Mouse (Mus musculus): ENCODE measurements around the gene Camta1.

The Camta1 gene

DNA sequence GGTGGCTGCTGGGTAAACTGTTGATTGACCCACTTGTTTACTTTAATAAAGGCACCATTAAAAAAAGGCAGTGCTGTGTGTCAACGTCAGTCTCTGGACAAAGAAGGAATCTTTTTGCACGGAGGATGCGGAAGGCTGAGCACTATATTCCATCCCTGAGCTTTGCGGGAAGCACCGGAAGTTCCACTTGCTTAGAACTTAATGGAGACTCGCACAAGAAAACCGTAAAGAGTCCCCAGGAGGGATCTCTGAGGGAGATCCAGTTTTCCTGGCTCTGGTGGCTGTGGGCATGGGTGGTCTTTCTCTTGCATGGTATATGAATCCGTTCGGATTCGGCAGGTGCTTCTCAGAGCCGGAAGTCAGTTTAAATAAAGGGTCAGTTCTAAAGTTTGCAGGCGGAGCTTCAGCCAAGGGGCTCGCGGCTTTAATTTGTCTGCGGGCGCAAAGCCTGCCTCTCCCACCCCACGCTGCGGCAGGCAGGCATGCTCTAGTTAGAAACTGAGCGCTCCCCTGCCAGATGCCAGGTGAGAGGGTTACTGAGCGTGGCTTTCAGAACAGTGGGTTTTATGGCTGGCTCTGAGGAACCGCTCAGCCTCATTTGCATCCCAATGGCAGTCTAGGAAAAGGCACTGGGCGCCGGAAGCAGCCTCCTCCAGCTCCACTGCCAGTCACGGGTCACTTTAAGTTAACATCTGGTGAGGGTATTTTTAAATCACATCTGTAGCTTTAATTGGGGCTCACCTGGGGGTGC, 474.8 kb downstream of the Camta1 start:
- no peak for DNase-seq (ENCODE audit: low read depth, low spot score)

DNA sequence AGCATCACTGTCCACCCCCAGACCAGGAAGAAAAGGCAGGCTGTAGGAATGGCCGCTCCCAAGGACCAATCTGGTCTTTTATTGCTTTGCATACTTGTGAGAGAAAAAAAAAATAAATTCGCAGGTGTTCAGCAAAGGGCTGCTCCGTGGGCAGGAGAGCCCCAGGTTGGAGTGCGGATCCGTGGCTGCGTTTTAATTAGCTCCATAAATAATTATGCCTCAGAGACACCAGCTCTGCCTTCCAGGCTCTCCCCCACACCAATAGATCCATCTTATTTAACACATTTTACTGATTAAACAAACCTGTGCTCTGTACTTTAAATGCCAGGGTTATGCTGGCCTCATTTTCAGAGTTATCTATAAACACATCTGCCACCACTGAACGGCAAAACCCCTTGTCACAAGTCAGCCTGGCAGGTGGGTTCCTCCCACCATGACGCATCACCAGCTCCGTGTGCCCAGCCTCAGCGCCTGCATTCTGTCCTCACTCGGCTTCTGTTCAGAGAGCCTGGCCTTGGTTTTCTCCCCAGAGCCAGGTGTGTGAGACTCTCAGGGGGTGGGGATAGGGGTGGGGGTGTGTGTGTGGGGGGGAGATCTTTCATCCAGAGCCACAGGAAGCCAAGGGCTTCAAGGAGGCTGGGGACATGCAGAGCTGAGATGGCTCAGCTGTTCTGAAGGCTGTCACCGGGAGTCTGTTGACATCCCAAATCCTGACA, 475.5 kb downstream of the Camta1 start:
- DNase-seq (ENCODE audit: low read depth, low spot score), result no peak

DNA sequence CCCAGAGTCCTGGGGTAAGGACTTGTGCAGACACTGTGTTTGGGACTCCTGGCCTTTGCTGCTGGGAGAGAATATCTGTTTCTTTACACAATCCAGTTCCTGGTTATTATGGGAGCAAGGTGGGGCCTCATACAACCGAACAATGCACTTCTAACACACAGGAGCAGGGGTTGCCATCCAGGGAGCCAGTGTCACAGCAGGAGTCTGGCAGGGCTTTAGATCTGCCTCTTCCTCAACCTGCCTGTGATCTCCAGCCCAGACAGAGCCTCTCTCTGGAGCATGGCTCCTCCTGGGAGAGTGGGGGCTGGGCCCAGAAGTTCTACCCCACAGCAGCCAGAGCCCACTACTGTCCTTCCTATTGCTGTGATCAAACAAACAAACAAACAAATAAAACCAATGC, 483.9 kb downstream of the Camta1 start:
- DNase-seq (ENCODE audit: low read depth, low spot score), result no peak

DNA sequence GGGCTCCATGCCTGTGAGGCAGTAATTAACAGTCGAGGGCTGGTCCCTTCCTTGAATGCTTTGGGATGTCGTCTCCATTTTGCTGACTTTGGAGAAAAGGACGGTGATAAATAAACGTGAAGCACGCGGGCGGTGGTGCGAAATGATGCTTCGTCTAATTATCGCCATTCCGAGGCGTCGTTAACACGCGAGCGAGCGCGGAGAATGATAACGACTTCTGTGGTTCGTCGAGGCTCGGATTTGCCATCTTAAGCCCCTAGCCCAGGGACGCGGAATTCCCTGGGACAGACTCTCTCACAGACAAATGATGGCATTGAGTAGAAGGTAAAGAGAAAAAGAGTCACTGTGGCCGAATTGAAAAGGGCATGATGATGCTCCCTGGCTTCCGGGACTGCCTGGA, 485.4 kb downstream of the Camta1 start:
- no peak for DNase-seq (ENCODE audit: low read depth, low spot score)

DNA sequence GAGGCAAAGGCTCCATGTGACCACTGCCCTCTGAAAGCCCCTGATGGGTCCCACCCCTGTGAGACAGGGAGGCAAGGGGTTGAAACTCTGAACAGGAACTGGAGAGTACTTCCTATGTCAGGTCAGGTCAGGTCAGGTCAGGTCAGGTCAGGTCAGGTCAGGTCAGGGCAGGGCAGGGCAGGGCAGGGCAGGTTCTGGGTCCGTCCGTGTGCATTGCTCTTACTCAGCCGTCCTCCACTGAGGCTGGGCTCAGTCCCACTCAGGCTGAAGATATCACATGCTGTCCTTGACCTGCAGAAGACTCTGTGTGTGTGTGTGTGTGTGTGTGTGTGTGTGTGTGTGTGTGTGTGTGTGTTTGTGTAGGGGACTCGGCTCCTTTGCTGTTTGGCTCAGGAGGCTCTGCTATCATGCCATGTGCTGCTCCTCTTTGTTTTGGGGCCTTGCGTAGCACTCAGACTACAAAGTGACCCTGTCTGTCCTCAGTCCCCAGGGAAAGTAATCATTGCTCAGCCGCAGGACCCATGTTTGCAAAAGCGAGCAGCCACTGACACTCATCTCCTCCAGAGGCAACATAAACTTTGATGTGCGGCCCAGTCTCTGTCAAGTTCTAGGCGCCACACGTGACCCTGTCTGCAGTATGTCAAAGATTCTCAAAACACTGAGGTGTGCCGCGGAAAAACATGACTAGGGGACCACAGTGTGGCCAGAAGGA, 488.7 kb downstream of the Camta1 start:
- DNase-seq (ENCODE audit: low read depth, low spot score), result no peak

DNA sequence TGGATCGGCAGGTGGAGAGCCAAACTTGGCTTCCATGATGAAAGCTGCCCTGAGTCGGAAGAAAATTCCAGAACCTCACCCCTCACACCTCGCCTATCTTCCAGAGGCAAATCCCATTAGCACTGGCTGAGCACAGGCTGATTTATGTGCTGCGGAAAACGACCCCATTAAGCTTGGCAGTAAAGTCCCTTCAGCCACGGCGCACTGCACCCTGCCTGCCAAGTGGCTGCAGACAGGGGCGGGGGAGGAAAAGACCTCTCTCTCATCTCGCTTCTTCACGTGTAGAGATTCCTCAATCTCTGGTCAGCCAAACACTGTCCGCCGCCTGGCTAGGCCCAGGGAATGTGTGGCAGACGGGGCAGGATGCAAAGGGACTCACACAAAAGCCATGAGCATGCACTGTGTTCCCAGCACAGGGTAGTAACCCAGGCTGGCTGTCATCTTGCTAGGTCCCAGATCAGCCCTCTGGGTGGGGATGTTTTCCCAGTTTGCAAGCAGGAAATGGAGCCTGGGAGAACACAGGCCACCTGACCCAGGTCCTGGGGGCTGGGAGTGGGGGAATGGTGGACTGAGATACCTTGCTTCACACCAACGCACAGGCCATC, 494.6 kb downstream of the Camta1 start:
- no peak for DNase-seq (ENCODE audit: low read depth, low spot score)

DNA sequence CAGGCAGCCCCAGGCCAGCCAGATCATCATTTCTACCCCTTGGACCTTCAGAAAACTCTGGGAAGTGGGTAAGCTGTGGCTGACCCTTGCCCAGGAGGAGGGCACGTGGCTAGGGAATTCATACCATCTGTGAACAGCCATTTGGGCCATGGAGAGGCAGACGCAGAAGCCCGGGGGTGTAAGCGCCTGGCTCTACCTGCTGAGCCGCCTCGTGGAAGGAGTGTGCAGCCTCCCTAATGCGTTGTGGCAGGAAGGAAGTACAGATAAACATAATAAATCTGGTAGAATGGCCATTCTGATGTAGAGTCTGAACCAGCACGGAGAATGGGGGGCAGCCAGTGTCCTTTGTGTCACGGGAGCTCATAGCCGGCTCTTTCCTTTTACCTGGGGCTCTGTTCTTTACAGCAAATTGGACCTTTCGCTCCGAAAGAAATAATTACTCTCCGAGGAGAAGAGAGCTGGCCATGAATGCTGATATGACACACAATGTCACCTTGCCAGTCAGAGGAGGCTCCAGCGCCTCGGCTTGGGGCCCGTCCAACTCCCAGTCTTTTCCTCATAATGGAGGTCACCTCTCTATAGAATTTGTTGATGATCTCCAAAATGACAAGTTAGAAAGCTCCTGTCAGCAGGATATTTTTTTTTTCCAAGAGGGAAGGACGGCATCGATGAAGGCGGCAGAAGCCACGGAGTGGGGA, 500.6 kb downstream of the Camta1 start:
- DNase-seq (ENCODE audit: low read depth, low spot score), result no peak

DNA sequence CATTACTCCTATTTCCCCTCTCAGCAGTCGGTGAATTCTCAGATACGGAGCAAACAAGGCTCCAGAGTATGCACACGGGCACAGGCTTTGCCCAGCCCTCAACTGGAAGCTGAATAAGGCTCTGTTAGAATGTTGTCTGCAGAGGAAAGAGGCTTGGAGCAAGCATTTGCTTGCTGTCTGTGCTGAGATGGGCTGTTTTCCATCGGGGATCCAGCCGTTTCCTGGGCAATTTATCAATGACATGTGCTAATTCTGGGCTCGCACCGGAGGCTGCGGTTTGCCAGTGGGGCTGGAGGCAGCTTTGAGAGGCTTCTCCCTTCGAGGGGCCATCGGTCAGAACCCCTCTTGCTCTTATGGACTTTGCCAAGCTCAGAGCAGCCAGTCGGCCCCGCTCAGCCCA, 506.2 kb downstream of the Camta1 start:
- no peak for DNase-seq (ENCODE audit: low read depth, low spot score)

DNA sequence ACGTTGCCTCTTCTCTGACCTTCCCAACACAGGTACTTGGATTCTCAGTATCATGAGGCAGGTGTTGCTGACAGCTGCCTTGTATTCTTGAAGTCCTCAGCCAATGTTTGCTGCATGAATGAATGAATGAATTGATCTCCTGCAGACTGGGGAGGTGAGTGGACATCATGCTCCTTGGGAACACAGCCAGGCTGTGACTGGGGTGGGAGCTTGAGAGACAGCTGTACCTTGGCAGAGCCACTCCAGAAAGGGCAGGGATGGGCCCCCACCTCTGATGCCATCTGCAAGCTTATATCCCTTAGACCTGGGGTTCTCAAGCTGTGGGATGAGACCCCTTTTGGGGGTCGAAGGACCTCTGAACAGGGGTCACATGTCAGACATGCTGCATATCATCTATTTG, 508.9 kb downstream of the Camta1 start:
- DNase-seq (ENCODE audit: low read depth, low spot score), result no peak

DNA sequence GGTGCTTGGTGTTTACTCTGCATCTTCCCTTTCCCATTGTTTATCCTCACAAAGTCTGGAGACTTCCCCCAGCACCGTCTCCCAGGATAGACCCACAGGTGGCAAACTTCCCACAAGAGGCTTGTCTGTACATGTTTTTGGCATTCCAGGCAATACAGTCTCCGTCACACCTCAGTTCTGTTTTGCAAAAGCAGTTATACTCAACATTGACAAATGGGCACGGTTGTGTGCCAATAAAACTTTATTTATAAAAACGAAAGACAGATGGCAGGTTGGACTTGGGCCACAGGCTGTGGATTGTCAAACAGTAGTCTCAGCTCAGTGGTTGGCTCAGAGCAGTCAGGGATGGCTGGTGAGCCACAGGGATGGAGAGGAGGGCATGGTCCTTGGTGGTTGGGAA, 509.4 kb downstream of the Camta1 start:
- DNase-seq (ENCODE audit: low read depth, low spot score), result no peak

DNA sequence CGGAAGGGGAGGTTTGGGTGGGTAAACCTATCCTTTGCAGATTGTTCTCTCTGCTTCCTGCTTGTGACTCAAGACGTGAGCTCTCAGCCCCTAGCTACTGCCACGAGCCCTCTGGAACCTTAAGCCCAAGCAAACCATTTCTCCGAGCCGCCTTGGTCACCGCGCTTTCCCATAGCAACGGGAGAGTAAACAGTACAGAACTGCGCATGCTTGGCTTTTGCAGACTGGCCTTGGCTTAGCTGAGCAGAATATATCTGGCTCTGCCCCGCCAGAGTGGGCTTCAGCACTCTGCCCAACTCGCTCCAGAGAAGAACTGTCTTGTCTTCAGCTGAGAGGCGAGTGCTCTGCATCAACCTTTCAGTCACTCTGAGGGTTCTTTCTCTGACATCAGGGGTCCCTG, 509.9 kb downstream of the Camta1 start:
- no peak for DNase-seq (ENCODE audit: low read depth, low spot score)

DNA sequence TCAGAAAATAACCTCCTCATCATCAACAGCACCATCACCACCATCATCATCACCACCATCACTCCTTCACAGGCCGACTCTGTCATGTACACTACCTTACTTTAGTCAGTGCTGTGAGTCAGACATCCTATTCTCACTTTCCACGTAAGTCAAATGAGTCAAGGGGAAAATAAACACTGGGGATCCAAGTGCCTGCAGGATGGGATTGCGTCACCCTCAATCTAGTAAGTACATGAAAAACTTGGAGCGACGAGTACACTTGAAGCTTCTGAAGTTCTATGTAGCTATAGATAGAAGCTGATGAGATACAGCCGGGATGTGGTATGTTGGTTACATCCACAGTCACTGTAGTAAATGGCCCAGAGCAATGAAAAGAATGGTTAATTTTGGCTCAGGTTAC, 514.1 kb downstream of the Camta1 start:
- DNase-seq (ENCODE audit: low read depth, low spot score), result peak; percentile 83

DNA sequence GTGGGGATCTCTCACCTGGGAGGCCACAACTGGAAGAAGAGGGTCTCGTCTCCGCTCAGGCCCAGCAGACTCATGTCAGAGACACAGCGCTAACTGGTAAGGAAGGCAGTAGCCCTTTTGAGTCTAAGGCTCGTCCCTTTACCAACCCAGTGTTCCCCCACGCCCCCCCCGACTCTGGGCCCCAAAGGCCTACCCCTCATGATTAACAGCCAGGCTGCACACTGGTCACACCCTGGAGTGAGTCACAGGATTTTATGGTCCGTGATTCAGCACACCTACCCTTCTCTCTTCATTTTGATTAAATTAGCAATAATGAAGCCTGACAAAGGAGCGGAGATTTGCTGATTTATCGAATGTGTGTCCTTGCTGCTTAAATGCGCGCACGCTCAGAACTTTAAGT, 515.0 kb downstream of the Camta1 start:
- DNase-seq (ENCODE audit: low read depth, low spot score), result peak; percentile 46

DNA sequence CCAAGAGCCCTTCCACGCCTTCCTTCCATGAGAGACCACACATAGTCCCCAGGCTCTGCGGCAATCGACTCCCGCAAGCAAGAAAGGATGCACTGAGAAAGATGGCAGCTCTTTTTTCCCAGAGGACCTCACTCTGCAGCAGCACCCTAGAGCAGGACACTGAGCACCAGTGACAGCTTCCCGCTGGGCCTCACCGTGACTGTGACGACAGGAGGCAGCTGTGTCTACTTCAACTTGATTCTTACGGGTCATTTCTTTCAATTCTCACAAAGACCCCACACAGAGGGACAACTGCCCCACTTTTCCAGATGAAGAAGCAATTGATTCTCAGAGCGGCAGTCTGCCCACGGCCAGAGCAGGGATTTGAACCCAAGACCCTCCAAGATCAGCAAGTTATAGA, 516.9 kb downstream of the Camta1 start:
- no peak for DNase-seq (ENCODE audit: low read depth, low spot score)

DNA sequence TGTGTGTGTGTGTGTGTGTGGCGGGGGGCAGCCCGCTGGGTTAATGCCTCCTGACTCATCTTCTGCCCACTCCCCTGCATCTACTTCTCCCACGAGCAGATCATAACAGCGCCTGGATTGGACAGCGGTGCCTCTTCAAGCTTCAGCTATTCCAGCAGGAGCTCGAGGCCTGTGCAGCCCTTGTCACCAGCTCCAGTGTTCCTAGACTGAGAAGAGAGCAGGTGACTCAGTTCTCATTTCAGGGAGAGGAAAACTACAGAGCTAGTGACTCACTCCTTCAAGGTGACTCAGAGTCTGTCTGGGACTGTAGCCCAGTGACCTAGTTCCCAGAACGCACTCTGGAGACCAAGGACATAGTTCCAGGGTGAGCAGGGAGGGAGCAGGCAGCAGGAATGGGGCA, 522.3 kb downstream of the Camta1 start:
- DNase-seq (ENCODE audit: low read depth, low spot score), result peak; percentile 93

DNA sequence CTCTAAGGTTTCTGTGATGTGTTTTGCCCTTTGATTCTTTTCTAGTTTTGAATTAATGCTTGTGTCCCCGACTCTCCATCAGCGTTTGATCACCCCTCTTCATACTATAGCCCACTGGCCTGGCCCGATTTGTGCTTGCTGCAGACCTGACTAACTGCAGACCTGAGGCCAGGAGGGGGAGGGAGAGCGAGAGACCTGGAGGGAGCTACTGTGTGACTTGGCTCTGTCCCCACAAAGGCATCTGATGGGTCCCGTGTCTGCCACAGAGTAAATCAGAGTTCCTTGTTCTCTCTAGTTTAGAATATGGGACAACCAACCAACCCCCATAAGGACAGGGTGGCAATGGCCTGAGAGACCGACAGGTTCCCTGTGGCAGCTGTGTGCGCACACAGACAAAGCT, 522.7 kb downstream of the Camta1 start:
- DNase-seq (ENCODE audit: low read depth, low spot score), result no peak

DNA sequence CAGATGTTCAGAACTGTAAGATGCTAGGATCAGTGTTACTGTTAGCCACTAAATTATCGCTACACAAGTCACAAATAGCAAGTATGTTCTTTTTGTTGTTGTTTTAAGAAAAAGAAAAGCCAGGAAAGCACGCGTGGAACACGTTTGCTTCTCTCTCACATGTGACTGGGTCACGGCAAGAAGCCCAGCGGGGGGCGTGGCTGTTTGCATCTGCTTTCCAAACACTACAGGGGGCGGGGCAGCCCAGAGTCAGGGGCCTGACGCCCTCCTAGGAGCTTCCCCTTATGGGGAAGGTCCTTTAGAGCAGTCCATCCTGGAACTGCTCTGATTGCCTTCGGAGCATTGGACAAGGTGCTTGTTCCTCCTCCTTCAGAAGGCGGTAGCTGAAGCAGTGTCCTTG, 524.1 kb downstream of the Camta1 start:
- DNase-seq (ENCODE audit: low read depth, low spot score), result no peak

DNA sequence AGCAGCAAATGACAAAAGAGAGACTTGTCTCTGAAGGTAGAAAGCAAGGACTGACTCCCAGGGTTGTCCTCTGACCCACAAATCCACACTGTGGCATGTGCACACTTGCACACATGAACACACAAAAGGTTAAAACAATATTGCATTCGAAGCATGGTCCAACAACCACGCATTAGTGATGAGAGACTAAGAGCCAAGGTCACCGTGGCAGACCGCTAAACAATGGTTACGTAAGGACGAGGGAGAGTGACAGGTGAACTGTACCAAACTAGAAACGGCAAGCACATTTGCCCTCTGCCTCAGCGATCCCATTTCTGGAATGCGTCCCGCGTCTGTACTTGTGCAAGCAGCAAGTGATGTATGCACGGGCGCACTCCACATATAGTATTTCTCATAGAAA, 525.3 kb downstream of the Camta1 start:
- DNase-seq (ENCODE audit: low read depth, low spot score), result no peak

DNA sequence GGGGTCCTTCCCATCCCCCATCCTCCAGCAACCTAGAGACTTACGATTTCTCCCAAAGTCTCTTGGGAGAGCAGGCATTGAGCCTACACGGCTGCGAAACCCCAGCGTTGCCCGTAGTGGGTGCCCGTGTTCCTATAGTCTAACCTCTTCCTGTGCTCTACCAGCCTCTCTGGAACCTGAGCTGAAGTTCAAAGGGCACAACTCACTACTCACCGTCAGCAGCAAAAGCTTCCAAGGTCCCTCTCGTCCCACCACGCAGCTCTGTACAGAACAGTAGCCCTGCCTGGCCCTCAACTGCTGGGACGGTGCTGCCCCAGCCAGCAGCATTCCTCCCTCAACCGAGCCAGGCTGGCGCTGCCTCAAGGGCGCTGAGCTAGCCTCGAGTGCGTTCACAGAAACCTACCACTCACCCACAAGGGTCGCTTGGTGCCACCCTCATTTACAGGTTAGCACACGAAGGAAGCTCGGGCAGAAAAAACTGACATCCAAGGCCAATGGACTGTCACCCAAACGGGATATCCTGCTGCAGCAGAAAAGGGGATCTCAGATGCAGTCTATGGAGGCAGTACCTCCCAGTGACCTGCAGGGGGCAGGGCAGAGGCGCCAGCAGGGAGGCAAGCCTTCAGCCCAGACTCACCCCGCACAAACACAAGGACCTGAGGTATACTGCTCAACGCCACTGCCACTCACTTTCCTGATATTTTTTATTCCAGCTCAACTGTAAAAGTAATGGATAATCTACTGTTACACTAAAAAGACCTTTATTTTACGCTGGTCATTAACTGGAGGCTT, 526.5 kb downstream of the Camta1 start:
- DNase-seq (ENCODE audit: low read depth, low spot score), result peak; percentile 41

DNA sequence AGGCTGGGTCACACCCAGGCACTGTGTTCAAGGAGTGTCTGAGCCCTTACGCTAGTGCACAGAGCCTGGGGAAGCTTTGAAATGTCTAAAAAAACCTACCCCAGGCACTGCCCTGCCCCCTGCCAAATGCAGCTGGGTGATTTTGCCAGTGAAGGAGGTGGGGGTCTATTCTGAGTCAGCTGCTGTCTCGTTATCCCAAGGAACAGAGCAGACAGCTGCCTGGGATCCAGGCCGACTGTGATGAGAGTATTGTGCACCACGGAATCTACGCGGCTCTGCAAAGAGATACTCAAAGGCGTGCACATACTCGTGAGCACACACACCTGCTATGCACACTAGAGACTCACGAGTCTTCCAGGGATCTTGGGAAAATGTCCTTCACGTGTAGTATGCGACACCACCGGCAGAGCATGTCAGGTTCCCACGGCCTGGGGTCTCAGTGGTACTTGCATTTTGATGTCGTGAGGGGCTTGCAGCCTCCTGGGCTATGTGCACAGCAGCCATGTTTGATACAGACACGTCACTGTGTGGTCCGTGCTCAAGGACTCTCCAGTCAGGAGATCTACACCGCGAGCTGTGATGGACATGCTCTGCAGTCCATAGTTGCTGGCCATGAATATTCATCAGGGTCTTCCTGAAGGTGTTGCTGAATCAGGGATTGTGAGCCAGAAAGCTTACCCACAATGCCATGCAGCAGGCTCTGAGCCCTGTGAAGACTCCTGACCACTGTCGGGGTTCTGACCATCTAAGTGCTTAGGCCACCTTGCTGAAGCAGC, 529.4 kb downstream of the Camta1 start:
- no peak for DNase-seq (ENCODE audit: low read depth, low spot score)

Data from 3T3-L1 (cell line).